Mouse (Mus musculus) C2C12 (cell line): ENCODE results near the gene Pum3.

Source experiments
- CTCF ChIP-seq: IDR thresholded peaks from one replicate; pipeline ENCODE4 v1.5.1; 2011; ENCODE audit not compliant: control insufficient read depth, insufficient read depth, insufficient read length
- MAX ChIP-seq: IDR thresholded peaks from one replicate; pipeline ENCODE4 v1.6.1; 2011; ENCODE audit warnings: mild to moderate bottlenecking, control low read depth
- USF1 ChIP-seq: IDR thresholded peaks from one replicate; pipeline ENCODE4 v1.6.1; 2011; ENCODE audit warnings: low read depth, mild to moderate bottlenecking, control low read depth, moderate library complexity

- no peak for TF ChIP-seq CTCF
- no peak for TF ChIP-seq USF1
- no peak for TF ChIP-seq MAX
Measured at GRCm38 (mm10) chr19:27409782-27410181, 19.8 kb downstream of the Pum3 start.
